ENCODE assay signal across 23 mouse cellular contexts in the genomic region with DNA sequence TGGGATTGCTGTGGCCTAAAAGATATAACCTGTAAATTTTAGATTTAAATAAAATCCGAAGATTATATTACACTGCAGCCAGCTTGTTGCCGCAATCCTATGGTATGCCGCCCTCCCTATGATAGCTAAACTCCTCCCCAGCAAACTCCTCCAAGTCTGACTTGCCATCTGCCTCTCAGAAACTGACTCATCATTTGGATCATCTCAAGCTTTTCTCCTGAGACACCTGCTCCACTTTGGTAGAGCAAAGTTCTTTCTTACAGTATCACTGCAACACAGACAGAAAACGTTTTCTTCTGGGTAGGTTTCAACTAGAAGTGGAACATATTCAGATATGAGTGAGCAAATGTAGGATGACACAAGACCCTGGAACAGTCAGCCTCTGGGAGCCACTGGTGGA. TPM values are rescaled to one million over a fixed set of nuclear protein-coding genes. Genes with fewer than 3 reads are reported as not detected.
DNase-seq lines count a peak whose midpoint lies in the region; TF ChIP-seq lines count a peak whose summit lies in the region.
"Had no signal": no experiment of that assay in that cellular context is flagged by ENCODE, and none has a peak within 500 bp of the region (broad histone marks: within the 10 kb centered on the region; RNA-seq: fewer than 3 reads in every experiment).

No protein-coding gene starts in this region.

- intact Hi-C loops in gastrocnemius, adult 2 months (cut with DNase I), result no loop called here

- no peak overlapping the region for H3K4me3 ChIP-seq in gastrocnemius, adult 2 months
- H3K4me3 ChIP-seq: embryonic facial prominence, embryonic 12.5 days; heart, adult 2 months; hindbrain, embryonic 12.5 days; liver, embryonic 13.5 days; megakaryocyte, embryonic 14.5 days; midbrain, embryonic 13.5 days had no signal

- DNase-seq in layer of hippocampus, adult 8-10 months (ENCODE audit: low spot score in 2 of 2), result peak; percentile 26 to 34
- no peak for DNase-seq in layer of hippocampus, postnatal 10 days (ENCODE audit: low spot score in 2 of 2)
- peak; percentile 36 to 69 for DNase-seq in frontal cortex, postnatal 36 days (ENCODE audit: low spot score in 2 of 2)
- peak; percentile 42 to 69 for DNase-seq in left cerebral cortex, adult 9 months (ENCODE audit: low spot score in 2 of 2)
- peak; percentile 16 to 28 for DNase-seq in right cerebral cortex, postnatal 36 days (ENCODE audit: low spot score in 2 of 2)
- DNase-seq in gastrocnemius, postnatal 25 days, result no peak
- no peak for DNase-seq in gastrocnemius, adult 2 months
- DNase-seq: adrenal gland, adult 8-10 months; B cell, adult 2 months; cerebellum, adult 2 months; cerebellum, postnatal 25 days; forebrain, postnatal 0 days; gastrocnemius, postnatal 36 days; heart, adult 2 months; kidney, postnatal 25 days; liver, embryonic 13.5 days; lung, embryonic 14.5 days; lung, postnatal 36 days; thymus, postnatal 14 days had no signal

- H3K27ac ChIP-seq in gastrocnemius, adult 2 months, result no peak overlapping the region
- H3K27ac ChIP-seq: embryonic facial prominence, embryonic 12.5 days; heart, adult 2 months; hindbrain, embryonic 12.5 days; liver, embryonic 13.5 days; midbrain, embryonic 13.5 days had no signal

- TF ChIP-seq CTCF in gastrocnemius, adult 2 months (IDR thresholded peaks at IDR 0.05), result no peak

RNA-seq across cellular contexts. Expression of a gene that starts 37.9 kb away (rescaled TPM):
- total RNA-seq in layer of hippocampus, adult 8-10 months (2022), result 10 to 100 TPM; 13.0 to 16.3 (median 14.9) TPM
- total RNA-seq in layer of hippocampus, postnatal 10 days (2021), result 10 to 100 TPM; 10.1 to 12.6 TPM
- total RNA-seq in gastrocnemius, postnatal 25 days (2021), result 1 to 10 TPM; 5.3 to 5.6 TPM
- 1 to 10 TPM; 6.6 to 7.7 TPM for total RNA-seq in gastrocnemius, adult 2 months (2021)

RNA-seq across cellular contexts. Expression of a gene that starts 46.4 kb away (rescaled TPM):
- total RNA-seq in layer of hippocampus, adult 8-10 months (2022), result 10 to 100 TPM; 28.9 to 34.5 (median 32.9) TPM
- total RNA-seq in layer of hippocampus, postnatal 10 days (2021), result 10 to 100 TPM; 24.0 to 26.2 TPM
- total RNA-seq in gastrocnemius, postnatal 25 days (2021), result 10 to 100 TPM; 16.4 to 17.9 TPM
- total RNA-seq in gastrocnemius, adult 2 months (2021), result 10 to 100 TPM; 18.9 to 26.3 TPM

Comparison
In these comparisons a context has a peak if more than half of its experiments do, and no peak if none do; other contexts are left out.
1. DNase-seq: peak in layer of hippocampus, adult 8-10 months (2 of 2), frontal cortex, postnatal 36 days (2 of 2), left cerebral cortex, adult 9 months (2 of 2) and right cerebral cortex, postnatal 36 days (2 of 2); none in layer of hippocampus, postnatal 10 days (0 of 2), gastrocnemius, postnatal 25 days (single experiment) and gastrocnemius, adult 2 months (single experiment).